Mouse (Mus musculus) B cell, adult 67 days (primary cell): ENCODE data around the gene Gm20388. TPM values are rescaled to one million over a fixed set of nuclear protein-coding genes. Genes with fewer than 3 reads are reported as not detected.

ENCODE experiments used
- total RNA-seq, 2 experiments: library from RNA; stranded (reverse); gene quantifications; 4 replicates each; pipeline ENCODE4 v1.2.4; 2023

The Gm20388 gene
- total RNA-seq, 2 experiments from 2014 or later = 1.8 TPM; not detected in 1

GRCm38 (mm10) chr8:121115948-121116347, 1205.3 kb downstream of the Gm20388 start, which contains the start of gene Foxc2:
TSS of gene Foxc2 (plus strand) at chr8:121116171.

GRCm38 (mm10) chr8:121127756-121128375, 1217.2 kb downstream of the Gm20388 start, which contains the start of gene Foxl1:
TSS of gene Foxl1 (plus strand) at chr8:121127940.

GRCm38 (mm10) chr8:121544276-121544785, 1633.7 kb downstream of the Gm20388 start, which contains the start of gene 1700018B08Rik:
TSS of gene 1700018B08Rik (minus strand) at chr8:121544320.

GRCm38 (mm10) chr8:121578676-121579451, 1668.2 kb downstream of the Gm20388 start, which contains the start of gene Fbxo31:
TSS of gene Fbxo31 (minus strand) at chr8:121578806.

GRCm38 (mm10) chr8:121590203-121591177, 1679.8 kb downstream of the Gm20388 start, which contains the start of gene Map1lc3b:
TSS of gene Map1lc3b (plus strand) at chr8:121590361.

GRCm38 (mm10) chr8:121652774-121653323, 1742.2 kb downstream of the Gm20388 start, which contains the start of gene Zcchc14:
TSS of gene Zcchc14 (minus strand) at chr8:121652901.

GRCm38 (mm10) chr8:121729323-121729722, 1818.7 kb downstream of the Gm20388 start, which contains the start of gene Jph3:
TSS of gene Jph3 (plus strand) at chr8:121729623.

GRCm38 (mm10) chr8:121829048-121829776, 1918.6 kb downstream of the Gm20388 start, which contains the start of gene Klhdc4:
TSS of gene Klhdc4 (minus strand) at chr8:121829569.

GRCm38 (mm10) chr8:121907587-121908248, 1997.1 kb downstream of the Gm20388 start, which contains the start of gene Slc7a5:
TSS of gene Slc7a5 (minus strand) at chr8:121907694.

GRCm38 (mm10) chr8:121944831-121945230, 2034.2 kb downstream of the Gm20388 start, which contains the start of gene Car5a:
TSS of gene Car5a (minus strand) at chr8:121944904.

GRCm38 (mm10) chr8:121949222-121949800, 2038.7 kb downstream of the Gm20388 start, which contains the start of gene Banp:
TSS of gene Banp (plus strand) at chr8:121949750.

GRCm38 (mm10) chr8:122282035-122282358, 2371.4 kb downstream of the Gm20388 start, which contains the start of gene Zfpm1:
TSS of gene Zfpm1 (plus strand) at chr8:122282141.

GRCm38 (mm10) chr8:122360696-122361416, 2450.2 kb downstream of the Gm20388 start, which contains the start of gene Trhr2:
TSS of gene Trhr2 (minus strand) at chr8:122360746.

GRCm38 (mm10) chr8:122376365-122377231, 2466.0 kb downstream of the Gm20388 start, which contains the start of gene Zc3h18:
TSS of gene Zc3h18 (plus strand) at chr8:122376609.

GRCm38 (mm10) chr8:122421376-122422070, 2510.9 kb downstream of the Gm20388 start, which contains the start of gene Il17c:
TSS of gene Il17c (plus strand) at chr8:122422020.

GRCm38 (mm10) chr8:122432443-122433268, 2522.0 kb downstream of the Gm20388 start, which contains the start of gene Cyba:
TSS of gene Cyba (minus strand) at chr8:122432930.

